In the genomic region with DNA sequence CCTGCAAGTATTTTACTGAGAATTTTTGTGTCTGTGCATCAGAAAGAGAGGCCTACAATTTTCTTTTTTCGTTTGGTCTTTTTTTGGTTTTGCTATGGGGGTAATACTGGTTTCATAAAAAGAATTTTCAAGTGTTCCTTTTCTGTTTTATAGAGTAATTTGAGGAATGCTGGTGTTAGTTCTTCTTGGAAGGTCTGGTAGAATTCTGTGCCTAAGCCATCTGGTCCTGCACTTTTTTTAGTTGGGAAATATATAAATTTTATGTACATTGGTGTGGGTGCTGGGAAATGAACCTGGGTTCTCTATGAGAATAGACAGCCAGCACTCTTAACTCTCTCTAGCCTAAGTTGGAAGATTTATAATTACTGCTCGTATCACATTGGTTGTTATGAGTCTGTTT, we compare ENCODE assay signal across 22 mouse cellular contexts. TPM values are rescaled to one million over a fixed set of nuclear protein-coding genes. Genes with fewer than 3 reads are reported as not detected.
DNase-seq lines count a peak whose midpoint lies in the region; TF ChIP-seq lines count a peak whose summit lies in the region.
"Had no signal": no experiment of that assay in that cellular context is flagged by ENCODE, and none has a peak within 500 bp of the region (broad histone marks: within the 10 kb centered on the region; RNA-seq: fewer than 3 reads in every experiment).

No protein-coding gene starts in this region.

- no peaks in the 10 kb centered on the region for H3K36me3 ChIP-seq in kidney, adult 2 months (ENCODE audit: control insufficient read depth, insufficient read depth, low read length)
- H3K36me3 ChIP-seq: embryonic facial prominence, embryonic 12.5 days; forebrain, embryonic 15.5 days had no signal

- no peaks in the 10 kb centered on the region for H3K4me1 ChIP-seq in kidney, adult 2 months (ENCODE audit: control insufficient read depth, insufficient read depth, low read length)
- H3K4me1 ChIP-seq: embryonic facial prominence, embryonic 10.5 days; embryonic facial prominence, embryonic 12.5 days; forebrain, embryonic 13.5 days had no signal

- no peaks in the 10 kb centered on the region for H3K27me3 ChIP-seq in kidney, adult 2 months (replicated peaks; ENCODE audit: control insufficient read depth, insufficient read depth, low read length)
- H3K27me3 ChIP-seq: embryonic facial prominence, embryonic 12.5 days; forebrain, embryonic 13.5 days; forebrain, embryonic 15.5 days had no signal

- peak; percentile 33 to 60 for DNase-seq in frontal cortex, adult 2 months (ENCODE audit: extremely low spot score in 1 of 2, low spot score in 1 of 2)
- no peak for DNase-seq in frontal cortex, postnatal 14 days (ENCODE audit: low spot score in 2 of 2)
- no peak for DNase-seq in left cerebral cortex, adult 2 months (ENCODE audit: extremely low spot score in 1 of 2, low spot score in 2 of 2)
- no peak for DNase-seq in left cerebral cortex, postnatal 10 days (ENCODE audit: extremely low spot score in 1 of 2, low spot score in 2 of 2)
- peak; percentile 34 for DNase-seq in right cerebral cortex, adult 18-20 months
- DNase-seq in right cerebral cortex, adult 2 months (ENCODE audit: low spot score in 2 of 2) = no peak
- DNase-seq in telencephalon, adult 2 months (ENCODE audit: low read depth, low spot score) = peak; percentile 81
- no peak for DNase-seq in kidney, adult 2 months
- DNase-seq: adrenal gland, adult 2 months; adrenal gland, postnatal 10 days; adrenal gland, postnatal 25 days; cerebellum, adult 11-12 months; cerebellum, adult 2 months; cerebellum, adult 9-10 months; cerebellum, postnatal 10 days; cerebellum, postnatal 25 days had no signal

- TF ChIP-seq CTCF in left cerebral cortex, adult 2 months (IDR thresholded peaks at IDR 0.05) = no peak
- no peak for TF ChIP-seq CTCF in kidney, adult 2 months (conservative IDR thresholded peaks at IDR 0.05; ENCODE audit: insufficient read depth, insufficient read length, low read depth, low read length)

- H3K4me3 ChIP-seq in left cerebral cortex, adult 2 months = no peak overlapping the region
- H3K4me3 ChIP-seq in kidney, adult 2 months (ENCODE audit: insufficient read depth, low read depth, low read length) = no peak overlapping the region
- H3K4me3 ChIP-seq: embryonic facial prominence, embryonic 10.5 days; embryonic facial prominence, embryonic 12.5 days; forebrain, embryonic 13.5 days; forebrain, embryonic 15.5 days had no signal

- no peak for TF ChIP-seq POLR2A in kidney, adult 2 months (IDR thresholded peaks at IDR 0.05; ENCODE audit: low read depth, low read length)

- intact Hi-C loops in left cerebral cortex, adult 2 months (cut with DNase I) = no loop called here
- intact Hi-C loops in left cerebral cortex, postnatal 10 days (cut with DNase I) = no loop called here

- peak overlapping the region; percentile 73 for H3K27ac ChIP-seq in left cerebral cortex, adult 2 months
- H3K27ac ChIP-seq in kidney, adult 2 months (ENCODE audit: insufficient read depth, low read depth, low read length) = no peak overlapping the region
- H3K27ac ChIP-seq: embryonic facial prominence, embryonic 10.5 days; embryonic facial prominence, embryonic 12.5 days; forebrain, embryonic 13.5 days; forebrain, embryonic 15.5 days had no signal

- 90% methylated on average over 2 of the region's 2 CpGs for WGBS in kidney, adult 2 months

RNA-seq across cellular contexts. Expression of a gene that starts 27.0 kb away (rescaled TPM):
- polyA plus RNA-seq in frontal cortex, adult 2 months (2012; rRNA removed) = 9.5 and 11.2 TPM in 2 replicates
- 10 to 100 TPM; 12.7 to 14.8 TPM for total RNA-seq in left cerebral cortex, adult 2 months (2021)
- 10 to 100 TPM; 14.8 to 17.6 TPM for total RNA-seq in left cerebral cortex, postnatal 10 days (2021)
- polyA plus RNA-seq in kidney, adult 2 months (2012; rRNA removed) = 0.53 and 0.77 TPM in 2 replicates
- total RNA-seq: MEL had no signal

RNA-seq across cellular contexts. Expression of a gene that starts 34.7 kb away (rescaled TPM):
- 33.9 and 36.5 TPM in 2 replicates for polyA plus RNA-seq in frontal cortex, adult 2 months (2012; rRNA removed)
- 10 to 100 TPM; 71.2 to 82.8 TPM for total RNA-seq in left cerebral cortex, adult 2 months (2021)
- total RNA-seq in left cerebral cortex, postnatal 10 days (2021) = 10 to 100 TPM; 56.3 to 66.2 TPM
- 19.4 and 20.6 TPM in 2 replicates for polyA plus RNA-seq in kidney, adult 2 months (2012; rRNA removed)

RNA-seq across cellular contexts. Expression of a gene that starts 41.9 kb away (rescaled TPM):
- 0.11 and 0.16 TPM in 2 replicates for polyA plus RNA-seq in frontal cortex, adult 2 months (2012; rRNA removed)
- total RNA-seq in left cerebral cortex, adult 2 months (2021) = not detected
- not detected for total RNA-seq in left cerebral cortex, postnatal 10 days (2021)
- polyA plus RNA-seq in kidney, adult 2 months (2012; rRNA removed) = 0.09 TPM in 1 of 2 replicates, not detected in the other
- total RNA-seq: adrenal gland, adult 2 months; adrenal gland, postnatal 10 days; adrenal gland, postnatal 25 days; adrenal gland, postnatal 4 days had no signal
- polyA plus RNA-seq: adrenal gland, adult 2 months; cerebellum, adult 2 months had no signal

Comparison
In these comparisons a context has a peak if more than half of its experiments do, and no peak if none do; other contexts are left out.
1. DNase-seq: peak in frontal cortex, adult 2 months (2 of 2), right cerebral cortex, adult 18-20 months (single experiment) and telencephalon, adult 2 months (single experiment); none in frontal cortex, postnatal 14 days (0 of 2), left cerebral cortex, adult 2 months (0 of 2), left cerebral cortex, postnatal 10 days (0 of 2), right cerebral cortex, adult 2 months (0 of 2) and kidney, adult 2 months (single experiment).